Mouse (Mus musculus) ovary, postnatal 14 days (tissue): ENCODE results near the gene Tas1r3.

ENCODE experiments used
- DNase-seq: peaks from one replicate; pipeline ENCODE4 v3.0.0; 2022; ENCODE audit warnings: low spot score

The Tas1r3 gene

GRCm38 (mm10) chr4:155886330-155886729 is 23.2 kb upstream of the Tas1r3 start:
- DNase-seq, result no peak

GRCm38 (mm10) chr4:155883587-155883986 is 20.4 kb upstream of the Tas1r3 start:
- no peak for DNase-seq

GRCm38 (mm10) chr4:155871404-155871803 is 8.2 kb upstream of the Tas1r3 start:
- DNase-seq, result no peak

DNA sequence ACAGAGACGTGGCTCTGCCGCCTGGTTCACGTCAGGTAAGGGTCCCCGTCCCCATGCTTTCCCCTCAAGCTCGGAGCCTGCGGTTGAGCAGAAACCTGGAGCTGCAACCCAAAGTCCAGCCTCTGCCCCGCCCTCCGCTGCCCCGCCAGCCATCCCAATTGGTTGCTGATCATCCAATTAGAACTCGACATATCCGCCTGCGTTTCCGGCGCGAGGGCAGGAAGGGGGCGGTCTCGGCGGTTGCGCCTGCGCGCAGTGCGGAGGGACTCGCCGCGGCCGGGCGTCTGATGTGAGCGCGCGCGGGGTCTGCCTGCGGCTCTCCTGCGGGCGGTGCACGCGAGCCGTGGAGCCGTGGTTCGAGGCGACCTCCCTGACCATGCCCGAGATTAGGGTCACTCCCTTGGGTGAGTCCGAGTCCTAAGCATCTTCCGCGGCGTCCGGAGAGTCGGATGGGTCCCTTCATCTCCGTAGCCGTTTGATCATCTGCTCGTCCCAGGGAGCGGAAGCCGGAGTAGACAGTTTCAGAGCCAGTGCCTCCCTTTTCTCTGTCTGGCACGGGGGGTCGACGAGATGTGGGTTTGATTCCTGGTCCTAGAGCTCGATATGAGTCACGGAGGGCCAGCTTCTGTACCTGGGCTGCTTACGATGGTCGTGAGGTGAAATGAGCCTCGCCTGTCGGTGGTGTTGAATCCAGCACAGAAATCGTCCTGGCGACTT is 6.3 kb upstream of the Tas1r3 start, which contains the start of the genes Cptp and Ints11:
TSS of gene Cptp (minus strand) at position 124 of the 717 bp plus-strand sequence.
TSS of gene Ints11 (plus strand) at position 230 of the 717 bp plus-strand sequence.
- DNase-seq, result peak; percentile 91

- no peak for DNase-seq
Measured at GRCm38 (mm10) chr4:155868614-155869298, 5.6 kb upstream of the Tas1r3 start.

DNA sequence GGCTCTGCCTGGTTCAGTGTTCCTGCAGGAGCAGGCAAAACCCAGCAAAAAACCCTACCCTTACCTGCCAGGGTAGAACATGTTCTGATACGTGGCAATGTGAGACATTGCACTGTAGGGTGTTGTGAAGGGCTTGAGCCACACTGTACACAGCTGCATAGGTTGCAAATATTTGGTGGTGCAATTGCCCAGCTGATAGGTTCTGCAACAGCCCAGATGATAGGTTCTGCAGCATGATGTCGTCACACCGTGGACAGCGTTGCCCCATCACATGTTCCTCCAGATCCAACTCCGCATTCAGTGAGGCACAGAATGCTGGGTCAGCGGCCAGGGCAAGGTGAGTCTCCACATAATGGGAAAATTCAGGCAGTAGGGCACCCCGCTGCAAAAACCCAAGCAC is 1.4 kb downstream of the Tas1r3 start:
- no peak for DNase-seq

GRCm38 (mm10) chr4:155859318-155859717 is 3.8 kb downstream of the Tas1r3 start:
- peak; percentile 68 for DNase-seq

DNA sequence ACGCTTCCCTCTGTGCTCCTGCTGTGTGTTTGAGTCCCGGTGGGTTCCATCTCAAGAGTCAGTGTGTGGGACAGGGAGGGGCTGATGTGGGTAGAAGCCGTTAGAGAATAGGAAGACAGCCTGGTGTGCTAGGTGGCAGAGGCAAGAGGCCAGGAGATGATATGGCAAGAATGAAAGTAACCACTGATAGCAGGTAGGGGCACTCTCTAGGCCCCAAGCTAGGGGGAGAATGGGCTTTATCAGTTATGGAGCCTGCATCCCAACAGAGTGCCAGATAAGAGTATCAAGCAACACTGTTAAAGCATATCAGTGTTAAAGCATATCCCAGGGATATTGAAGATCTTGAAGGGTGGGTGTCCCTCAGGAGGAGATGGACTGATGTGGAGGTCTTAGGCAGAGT is 6.3 kb downstream of the Tas1r3 start:
- no peak for DNase-seq

DNA sequence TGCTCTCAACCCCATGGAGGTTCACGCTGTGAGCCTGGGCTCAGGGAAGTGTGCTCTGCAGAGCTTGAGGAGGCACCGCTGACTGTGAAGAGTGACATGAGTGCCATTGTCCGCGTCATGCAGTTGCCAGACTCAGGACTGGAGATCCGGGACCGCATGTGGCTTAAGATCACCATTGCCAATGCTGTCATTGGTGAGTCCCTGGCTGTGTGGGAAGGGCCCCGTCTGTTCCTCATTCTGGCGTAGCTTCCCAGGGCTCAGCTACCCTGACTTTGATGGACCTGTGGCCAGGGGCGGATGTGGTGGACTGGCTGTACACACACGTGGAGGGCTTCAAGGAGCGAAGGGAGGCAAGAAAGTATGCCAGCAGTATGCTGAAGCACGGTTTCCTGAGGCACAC is 7.1 kb downstream of the Tas1r3 start:
- no peak for DNase-seq

DNA sequence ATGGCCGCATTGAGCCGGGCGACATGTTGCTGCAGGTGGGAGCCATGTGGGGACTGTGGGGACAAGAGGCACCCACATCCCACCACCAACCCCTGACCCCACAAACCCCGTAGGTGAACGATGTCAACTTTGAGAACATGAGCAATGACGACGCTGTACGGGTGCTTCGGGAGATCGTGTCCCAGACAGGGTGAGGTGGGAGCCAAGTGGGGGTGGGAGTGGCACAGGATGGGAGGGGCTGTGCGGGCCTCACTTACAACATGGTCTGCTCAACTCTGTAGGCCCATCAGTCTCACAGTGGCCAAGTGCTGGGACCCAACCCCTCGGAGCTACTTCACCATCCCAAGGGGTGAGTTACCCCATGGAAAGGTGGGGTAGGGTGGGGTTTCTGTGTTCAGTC is 8.2 kb downstream of the Tas1r3 start:
- no peak for DNase-seq

DNA sequence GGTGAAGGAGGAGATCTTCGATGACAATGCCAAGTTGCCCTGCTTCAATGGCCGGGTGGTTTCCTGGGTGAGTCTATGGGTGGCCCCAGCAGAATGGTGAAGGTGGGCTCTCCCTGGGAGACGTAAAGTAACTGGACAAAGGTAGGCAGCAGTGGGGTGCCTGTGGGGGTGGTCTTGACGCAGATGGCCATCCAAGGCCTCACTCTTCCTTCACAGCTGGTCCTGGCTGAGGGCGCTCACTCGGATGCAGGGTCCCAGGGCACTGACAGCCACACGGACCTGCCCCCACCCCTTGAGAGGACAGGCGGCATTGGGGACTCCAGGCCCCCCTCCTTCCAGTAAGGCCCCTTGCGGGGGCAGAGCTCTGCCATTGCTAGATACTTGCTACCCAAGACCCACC is 9.7 kb downstream of the Tas1r3 start:
- no peak for DNase-seq

DNA sequence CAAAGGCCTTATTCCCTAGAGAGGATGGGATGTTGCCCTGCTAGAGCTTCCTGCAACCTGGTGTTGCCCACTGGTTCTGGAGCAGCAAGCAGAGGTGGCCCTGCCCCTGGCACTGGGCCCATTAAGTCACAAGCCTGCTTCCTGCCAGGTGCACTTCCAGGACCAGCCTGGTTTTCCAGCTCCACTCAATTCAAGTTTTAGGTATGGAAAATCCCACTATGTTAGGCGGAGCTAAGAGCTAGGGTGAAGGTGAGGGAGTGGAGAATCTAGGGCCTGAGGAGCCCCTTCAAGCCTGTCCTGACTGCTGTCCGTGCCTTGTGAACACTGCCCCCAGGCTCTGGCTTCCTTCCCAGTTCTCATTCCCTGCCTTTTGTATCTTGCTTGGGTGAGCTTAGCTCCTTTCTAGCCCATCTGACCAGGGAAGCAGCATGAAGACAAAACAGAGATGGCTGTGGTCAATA is 11.2 kb downstream of the Tas1r3 start:
- DNase-seq, result no peak

- no peak for DNase-seq
Measured at GRCm38 (mm10) chr4:155851368-155851767, 11.8 kb downstream of the Tas1r3 start.

DNA sequence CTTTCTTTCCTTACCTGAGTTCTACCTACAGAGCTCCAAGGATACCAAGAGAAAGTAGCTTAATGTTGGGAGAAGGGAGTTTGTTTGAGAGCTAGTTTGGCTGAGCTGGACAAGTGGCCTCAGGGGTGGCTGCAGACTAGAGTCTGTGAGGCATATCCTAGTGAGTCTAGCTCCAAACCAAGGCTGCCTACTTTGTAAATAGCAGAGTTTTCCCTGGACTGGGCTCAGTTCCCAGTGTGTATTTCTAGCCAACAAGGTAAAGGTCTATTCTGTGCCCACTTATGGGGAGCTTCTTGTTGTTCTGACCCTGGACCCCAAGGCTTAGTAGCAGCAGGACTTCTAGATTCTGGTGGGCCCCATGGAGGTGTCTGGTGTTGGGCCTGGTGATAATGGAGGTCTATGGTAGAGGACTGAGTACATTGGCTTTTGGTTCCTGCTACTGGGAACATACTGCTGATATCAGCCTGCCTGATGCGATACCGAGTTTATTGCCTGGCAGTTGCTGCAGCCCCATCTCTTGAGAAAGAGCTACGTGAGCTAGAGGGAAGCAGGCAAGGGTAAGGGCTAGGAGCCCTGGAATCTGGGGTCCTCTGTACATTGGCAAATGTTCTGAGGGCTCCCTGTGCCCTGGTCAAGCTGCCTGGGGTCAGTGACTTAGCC is 13.2 kb downstream of the Tas1r3 start:
- DNase-seq, result no peak

- no peak for DNase-seq
Measured at GRCm38 (mm10) chr4:155849391-155849790, 13.8 kb downstream of the Tas1r3 start.

DNA sequence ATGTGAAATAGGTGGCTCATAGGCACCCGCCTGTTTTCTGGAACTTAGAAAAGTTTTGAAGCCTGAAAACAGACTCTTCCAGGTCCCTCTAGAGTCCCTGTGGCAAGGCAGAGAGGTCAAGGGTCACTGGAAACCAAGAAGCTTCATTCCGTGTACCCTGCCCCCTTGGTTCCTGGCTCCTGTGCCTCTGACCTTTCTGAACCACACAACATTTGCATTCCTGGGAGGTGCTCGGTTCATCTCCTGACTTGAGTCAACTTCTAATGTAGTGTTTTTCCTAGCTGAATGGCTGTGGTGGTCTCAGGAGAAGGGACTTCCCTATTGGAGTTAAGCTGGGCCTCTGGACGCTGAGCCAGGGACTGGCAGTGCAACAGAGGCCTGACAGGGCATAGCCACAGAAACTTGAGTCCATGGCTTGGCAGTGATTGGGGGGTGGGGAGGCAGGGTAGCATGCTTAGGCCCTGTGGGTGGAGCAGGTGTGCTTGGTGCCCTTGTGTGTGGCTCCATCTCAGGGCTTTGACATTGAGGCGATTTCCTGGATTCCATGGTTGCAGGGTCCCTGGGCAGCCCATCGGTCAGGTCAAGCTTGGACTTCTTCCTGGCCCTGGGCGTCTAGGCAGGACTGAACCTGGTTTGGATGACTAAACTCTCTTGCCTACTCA is 14.6 kb downstream of the Tas1r3 start:
- DNase-seq, result no peak

DNA sequence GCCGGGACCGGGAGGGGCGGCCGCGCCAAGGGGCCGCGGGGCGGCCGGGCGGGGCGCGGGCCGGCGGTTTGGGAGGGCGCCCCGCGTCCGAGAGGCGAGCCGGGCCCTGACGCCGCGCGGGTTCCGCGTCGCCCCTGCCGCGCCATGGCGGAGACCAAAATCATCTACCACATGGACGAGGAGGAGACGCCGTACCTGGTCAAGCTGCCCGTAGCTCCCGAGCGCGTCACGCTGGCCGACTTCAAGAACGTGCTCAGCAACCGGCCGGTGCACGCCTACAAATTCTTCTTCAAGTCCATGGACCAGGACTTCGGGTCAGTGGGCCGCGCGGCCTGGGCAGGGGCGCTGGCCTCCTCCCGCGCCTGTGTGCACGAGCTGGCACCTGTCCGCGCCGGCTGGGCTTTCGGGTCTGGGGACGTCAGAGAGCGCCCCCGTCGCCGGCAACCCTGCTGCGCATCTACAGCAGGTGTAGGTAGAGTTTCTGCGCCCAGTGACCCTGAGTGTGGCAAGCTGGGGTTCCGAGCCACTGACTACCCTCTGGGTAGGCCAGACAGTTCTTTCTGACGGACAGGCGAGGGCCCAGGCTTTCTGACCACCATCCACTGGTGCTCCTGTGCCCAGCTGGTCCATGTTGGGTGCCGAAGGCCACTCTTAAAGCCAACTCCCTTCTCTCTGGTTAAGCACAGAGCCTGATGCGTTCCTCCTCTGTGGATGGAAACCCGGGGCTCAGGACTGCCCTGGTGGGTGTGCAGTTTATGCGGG is 15.4 kb downstream of the Tas1r3 start:
- no peak for DNase-seq

DNA sequence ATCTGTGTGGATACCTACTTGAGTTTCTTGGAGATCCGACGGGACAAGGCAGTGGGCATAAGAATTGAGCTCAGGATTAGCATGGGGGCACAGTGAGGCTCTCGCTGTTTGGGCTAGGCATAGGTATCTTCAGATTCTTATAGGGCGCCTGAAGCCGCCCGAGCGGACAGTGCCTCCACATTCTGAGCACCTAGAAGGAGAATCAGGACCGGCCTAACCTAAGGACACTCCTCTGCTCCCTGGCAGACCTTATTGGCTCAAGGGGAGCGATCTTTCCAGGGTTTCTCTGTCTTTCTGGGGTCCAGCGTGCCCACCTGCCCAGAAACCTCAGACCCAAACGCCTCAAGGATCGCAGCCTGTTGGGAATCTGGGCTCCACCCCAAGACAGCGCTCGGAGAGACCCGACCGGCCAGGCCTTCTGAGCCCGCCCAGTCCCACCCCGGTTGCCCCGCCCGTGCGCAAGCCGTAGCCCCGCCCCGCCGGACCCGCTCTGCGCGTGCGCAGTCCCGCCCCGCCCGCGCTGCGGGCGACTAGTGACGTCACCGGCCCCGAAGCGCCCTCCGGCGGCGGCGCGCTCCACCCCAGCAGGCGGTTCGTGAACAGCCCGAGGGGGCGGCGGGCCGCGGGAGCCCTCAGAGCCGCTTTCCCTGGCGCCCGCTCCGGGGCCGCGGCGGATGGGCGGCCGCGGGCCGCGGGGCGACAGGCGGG is 16.1 kb downstream of the Tas1r3 start, which contains the start of gene Dvl1:
TSS of gene Dvl1 (plus strand) at position 532 of the 708 bp plus-strand sequence.
- peak; percentile 97 for DNase-seq

GRCm38 (mm10) chr4:155843231-155843630 is 19.9 kb downstream of the Tas1r3 start:
- DNase-seq, result no peak

DNA sequence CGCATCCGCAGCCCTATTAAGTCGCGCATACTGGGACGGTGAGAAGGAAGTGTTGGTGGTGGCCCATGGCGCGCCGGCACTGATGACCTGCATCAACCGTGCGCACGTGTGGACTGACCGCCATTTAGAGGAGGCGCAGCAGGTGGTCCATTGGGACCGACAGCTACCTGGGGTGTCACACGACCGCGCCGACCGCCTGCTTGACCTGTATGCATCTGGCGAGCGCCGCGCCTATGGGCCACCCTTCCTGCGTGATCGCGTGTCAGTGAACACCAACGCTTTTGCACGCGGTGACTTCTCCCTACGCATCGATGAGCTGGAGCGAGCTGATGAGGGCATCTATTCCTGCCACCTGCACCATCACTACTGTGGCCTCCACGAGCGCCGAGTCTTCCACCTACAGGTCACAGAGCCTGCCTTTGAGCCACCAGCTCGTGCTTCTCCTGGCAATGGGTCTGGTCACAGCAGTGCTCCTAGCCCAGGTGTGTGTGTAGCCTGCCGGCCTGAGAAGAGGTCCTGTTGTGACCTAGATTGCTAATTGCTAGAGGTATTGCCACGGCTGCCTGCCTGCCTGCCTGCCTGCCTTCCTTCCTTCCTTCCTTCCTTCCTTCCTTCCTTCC is 21.4 kb downstream of the Tas1r3 start:
- no peak for DNase-seq
